Mouse (Mus musculus) CH12.LX (cell line): ENCODE measurements around the gene Cdhr5. TPM values are rescaled to one million over a fixed set of nuclear protein-coding genes. Genes with fewer than 3 reads are reported as not detected.

ENCODE experiments used
- DNase-seq: peaks from one replicate; pipeline ENCODE4 v3.0.0-alpha.2; 2013; ENCODE audit errors: extremely low read depth
- H3K27ac ChIP-seq: 2 replicates; pipeline ENCODE4 v1.5.1; 2012; ENCODE audit warnings: low read depth, mild to moderate bottlenecking, control low read depth, moderate library complexity; ENCODE audit not compliant: insufficient read depth
- H3K27me3 ChIP-seq: replicated peaks from 2 replicates; pipeline ENCODE3; 2012; ENCODE audit warnings: inconsistent platforms
- H3K36me3 ChIP-seq, 2 experiments: replicated peaks in 1 of 2; 2 replicates each; pipeline versions ENCODE3 to v1.6.1; 2012; ENCODE audit warnings: inconsistent platforms in 1 of 2, low read length in 1 of 2, mild to moderate bottlenecking in 1 of 2, mixed read lengths in 1 of 2, moderate library complexity in 1 of 2; ENCODE audit not compliant: control insufficient read depth in 1 of 2, insufficient read depth in 1 of 2
- H3K4me1 ChIP-seq, 2 experiments: 2 replicates each; pipeline ENCODE4 v1.6.1; 2012; ENCODE audit warnings: inconsistent platforms in 1 of 2, moderate library complexity in 1 of 2; ENCODE audit not compliant: insufficient read depth in 2 of 2, control insufficient read depth in 1 of 2
- H3K4me2 ChIP-seq: 2 replicates; pipeline ENCODE4 v1.6.1; 2012; ENCODE audit warnings: low read depth, mild to moderate bottlenecking, control low read depth; ENCODE audit not compliant: poor library complexity, insufficient read depth, severe bottlenecking
- H3K4me3 ChIP-seq, 3 experiments: fragments of 150-350 bp in 1 of 3; sonication (generic) in 1 of 3; replicated peaks in 1 of 3; 2 replicates each; pipeline versions ENCODE3 to v1.5.1; 2011 to 2012; ENCODE audit warnings: low read depth in 2 of 3, low read length in 2 of 3, mild to moderate bottlenecking in 2 of 3, moderate library complexity in 2 of 3, control low read depth in 1 of 3, improper control_type of control experiment in 1 of 3, inconsistent platforms in 1 of 3, mixed read lengths in 1 of 3; ENCODE audit not compliant: poor library complexity in 1 of 3
- H3K79me2 ChIP-seq: replicated peaks from 2 replicates; pipeline ENCODE4 v1.6.1; 2012; ENCODE audit warnings: mild to moderate bottlenecking, moderate library complexity; ENCODE audit not compliant: control insufficient read depth, poor library complexity, insufficient read depth, severe bottlenecking; ENCODE audit errors: extremely low read depth
- H3K9ac ChIP-seq: 2 replicates; pipeline ENCODE4 v1.6.1; 2012; ENCODE audit warnings: low read depth, mild to moderate bottlenecking, control low read depth, moderate library complexity; ENCODE audit not compliant: insufficient read depth
- H3K9me3 ChIP-seq: replicated peaks from 2 replicates; pipeline ENCODE3; 2012; ENCODE audit warnings: low read length, inconsistent platforms, mixed read lengths
- BHLHE40 ChIP-seq: IDR thresholded peaks from 2 replicates; pipeline ENCODE4 v1.6.1; 2011; ENCODE audit warnings: mild to moderate bottlenecking, low read depth, low read length, improper control_type of control experiment
- CHD1 ChIP-seq: IDR thresholded peaks from 2 replicates; pipeline ENCODE4 v1.6.1; 2012; ENCODE audit warnings: low read depth, low read length, improper control_type of control experiment, inconsistent platforms
- CHD2 ChIP-seq: IDR thresholded peaks from 2 replicates; pipeline ENCODE4 v1.6.1; 2011; ENCODE audit warnings: low read length, improper control_type of control experiment
- CTCF ChIP-seq, 2 experiments: IDR thresholded peaks in 1 of 2; conservative IDR thresholded peaks in 1 of 2; 2 replicates each; pipeline ENCODE4 v1.5.1; 2011 to 2012; ENCODE audit warnings: low read depth in 2 of 2, low read length in 2 of 2, improper control_type of control experiment in 1 of 2, inconsistent platforms in 1 of 2, mild to moderate bottlenecking in 1 of 2, moderate library complexity in 1 of 2
- E2F4 ChIP-seq: IDR thresholded peaks from 2 replicates; pipeline ENCODE4 v1.6.1; 2011; ENCODE audit warnings: low read depth, low read length, improper control_type of control experiment; ENCODE audit not compliant: insufficient replicate concordance
- ELF1 ChIP-seq: IDR thresholded peaks from 2 replicates; pipeline ENCODE4 v1.6.1; 2014; ENCODE audit warnings: low read depth, mild to moderate bottlenecking, inconsistent platforms, low read length, improper control_type of control experiment
- EP300 ChIP-seq: IDR thresholded peaks from 2 replicates; pipeline ENCODE4 v1.6.1; 2011; ENCODE audit warnings: low read length, improper control_type of control experiment
- ETS1 ChIP-seq: conservative IDR thresholded peaks from 2 replicates; pipeline ENCODE4 v1.6.1; 2012; ENCODE audit warnings: low read depth, mild to moderate bottlenecking, inconsistent platforms, low read length, improper control_type of control experiment, moderate library complexity
- GABPA ChIP-seq: IDR thresholded peaks from 2 replicates; pipeline ENCODE4 v1.6.1; 2012; ENCODE audit warnings: low read depth, low read length, improper control_type of control experiment, inconsistent platforms; ENCODE audit not compliant: insufficient replicate concordance
- HCFC1 ChIP-seq: IDR thresholded peaks from 2 replicates; pipeline ENCODE4 v1.6.1; 2012; ENCODE audit warnings: low read depth, mild to moderate bottlenecking, inconsistent platforms, low read length, improper control_type of control experiment
- IRF4 ChIP-seq: IDR thresholded peaks from 2 replicates; pipeline ENCODE4 v1.6.1; 2014; ENCODE audit warnings: low read depth, mild to moderate bottlenecking, inconsistent platforms, low read length, improper control_type of control experiment
- JUN ChIP-seq: IDR thresholded peaks from 2 replicates; pipeline ENCODE4 v1.6.1; 2011; ENCODE audit warnings: low read depth, mild to moderate bottlenecking, low read length, improper control_type of control experiment, moderate library complexity; ENCODE audit not compliant: insufficient read depth
- JUND ChIP-seq: conservative IDR thresholded peaks from 2 replicates; pipeline ENCODE4 v1.6.1; 2011; ENCODE audit warnings: low read depth, low read length, improper control_type of control experiment
- KAT2A ChIP-seq: IDR thresholded peaks from 2 replicates; pipeline ENCODE4 v1.6.1; 2012; ENCODE audit warnings: low read length, improper control_type of control experiment, inconsistent platforms; ENCODE audit not compliant: insufficient replicate concordance
- MAFK ChIP-seq: IDR thresholded peaks from 2 replicates; pipeline ENCODE4 v1.6.1; 2011; ENCODE audit warnings: low read length, improper control_type of control experiment; ENCODE audit not compliant: insufficient replicate concordance
- MAX ChIP-seq: IDR thresholded peaks from 2 replicates; pipeline ENCODE4 v1.6.1; 2011; ENCODE audit warnings: low read length, improper control_type of control experiment
- MAZ ChIP-seq: IDR thresholded peaks from 2 replicates; pipeline ENCODE4 v1.6.1; 2012; ENCODE audit warnings: low read depth, mild to moderate bottlenecking, inconsistent platforms, low read length, improper control_type of control experiment, moderate library complexity
- MEF2A ChIP-seq: IDR thresholded peaks from 2 replicates; pipeline ENCODE4 v1.6.1; 2014; ENCODE audit warnings: low read depth, mild to moderate bottlenecking, inconsistent platforms, low read length, improper control_type of control experiment, borderline replicate concordance
- MXI1 ChIP-seq: IDR thresholded peaks from 2 replicates; pipeline ENCODE4 v1.6.1; 2011; ENCODE audit warnings: mild to moderate bottlenecking, low read depth, low read length, improper control_type of control experiment
- MYC ChIP-seq: IDR thresholded peaks from 2 replicates; pipeline ENCODE4 v1.6.1; 2011; ENCODE audit warnings: low read depth, mild to moderate bottlenecking, improper control_type of control experiment, low read length
- NELFE ChIP-seq: IDR thresholded peaks from 2 replicates; pipeline ENCODE4 v1.6.1; 2011; ENCODE audit warnings: low read depth, low read length, improper control_type of control experiment
- NRF1 ChIP-seq: IDR thresholded peaks from 2 replicates; pipeline ENCODE4 v1.6.1; 2014; ENCODE audit warnings: low read depth, mild to moderate bottlenecking, inconsistent platforms, low read length, improper control_type of control experiment, moderate library complexity
- PAX5 ChIP-seq: IDR thresholded peaks from 2 replicates; pipeline ENCODE4 v1.6.1; 2012; ENCODE audit warnings: low read length, inconsistent platforms, mixed read lengths
- POLR2A ChIP-seq: IDR thresholded peaks from 2 replicates; pipeline ENCODE4 v1.6.1; 2011; ENCODE audit warnings: low read depth, mild to moderate bottlenecking, improper control_type of control experiment, low read length
- POLR2AphosphoS2 ChIP-seq: IDR thresholded peaks from 2 replicates; pipeline ENCODE4 v1.6.1; 2011; ENCODE audit warnings: low read depth, low read length, improper control_type of control experiment
- RAD21 ChIP-seq: IDR thresholded peaks from 2 replicates; pipeline ENCODE4 v1.6.1; 2011; ENCODE audit warnings: low read depth, mild to moderate bottlenecking, low read length, improper control_type of control experiment, moderate library complexity
- RCOR1 ChIP-seq: conservative IDR thresholded peaks from 2 replicates; pipeline ENCODE4 v1.6.1; 2012; ENCODE audit warnings: low read depth, mild to moderate bottlenecking, inconsistent platforms, low read length, improper control_type of control experiment
- SIN3A ChIP-seq: IDR thresholded peaks from 2 replicates; pipeline ENCODE4 v1.6.1; 2012; ENCODE audit warnings: low read length, improper control_type of control experiment, inconsistent platforms
- SMC3 ChIP-seq: IDR thresholded peaks from 2 replicates; pipeline ENCODE4 v1.6.1; 2011; ENCODE audit warnings: low read depth, low read length, improper control_type of control experiment
- TBP ChIP-seq: conservative IDR thresholded peaks from 2 replicates; pipeline ENCODE4 v1.6.1; 2011; ENCODE audit warnings: low read depth, low read length, improper control_type of control experiment
- TCF12 ChIP-seq: IDR thresholded peaks from 2 replicates; pipeline ENCODE4 v1.6.1; 2014; ENCODE audit warnings: low read depth, mild to moderate bottlenecking, inconsistent platforms, low read length, improper control_type of control experiment
- UBTF ChIP-seq: IDR thresholded peaks from 2 replicates; pipeline ENCODE4 v1.6.1; 2012; ENCODE audit warnings: low read depth, mild to moderate bottlenecking, inconsistent platforms, low read length, improper control_type of control experiment, moderate library complexity
- USF1 ChIP-seq: IDR thresholded peaks from 2 replicates; pipeline ENCODE4 v1.6.1; 2014; ENCODE audit warnings: low read depth, mild to moderate bottlenecking, inconsistent platforms, low read length, improper control_type of control experiment
- USF2 ChIP-seq: conservative IDR thresholded peaks from 2 replicates; pipeline ENCODE4 v1.6.1; 2011; ENCODE audit warnings: low read depth, low read length, improper control_type of control experiment
- ZC3H11A ChIP-seq: IDR thresholded peaks from 2 replicates; pipeline ENCODE4 v1.6.1; 2012; ENCODE audit warnings: low read depth, mild to moderate bottlenecking, inconsistent platforms, low read length, improper control_type of control experiment
- ZKSCAN1 ChIP-seq: IDR thresholded peaks from 2 replicates; pipeline ENCODE4 v1.6.1; 2012; ENCODE audit warnings: low read depth, inconsistent platforms, low read length, improper control_type of control experiment, borderline replicate concordance
- ZMIZ1 ChIP-seq: IDR thresholded peaks from 2 replicates; pipeline ENCODE4 v1.6.1; 2012; ENCODE audit warnings: low read depth, mild to moderate bottlenecking, inconsistent platforms, low read length, improper control_type of control experiment
- ZNF384 ChIP-seq: IDR thresholded peaks from 2 replicates; pipeline ENCODE4 v1.6.1; 2012; ENCODE audit warnings: low read depth, low read length, improper control_type of control experiment, inconsistent platforms
- dilution Hi-C: fragments of 300-500 bp; cut with MboI; formaldehyde crosslinking; loops from 2 replicates; pipeline ENCODE4 v1.14.3; 2020; ENCODE audit warnings: low sequenced_read_pairs; ENCODE audit not compliant: extremely low pct_unique_long_range_greater_than_20kb, extremely low pct_ligation_motif_present
- in situ Hi-C: fragments of 300-500 bp; cut with MboI; formaldehyde crosslinking; loops from 3 replicates; pipeline ENCODE4 v1.14.3; 2019; ENCODE audit warnings: low sequenced_read_pairs, low pct_ligation_motif_present, low pct_unique_long_range_greater_than_20kb, mixed read lengths
- polyA plus RNA-seq: library from polyadenylated mRNA; unstranded; fragments of >175 nt; gene quantifications from 2 replicates; pipeline ENCODE4 v1.2.1, GENCODE M21; 2012; ENCODE audit warnings: low read depth; ENCODE audit not compliant: insufficient read length
- total RNA-seq, 2 experiments: library from RNA; depleted of rRNA; stranded (reverse); fragments of 300-350 nt in 1 of 2; fragments of >200 nt in 1 of 2; gene quantifications; 2 replicates each; pipeline ENCODE4 v1.2.3; 2012 to 2014

Cdhr5 gene
- total and polyA plus RNA-seq, 3 experiments = 0.35 to 3.9 (median 1.9) TPM

- Histone ChIP-seq H3K27me3 (no peaks in the 10 kb centered on the region), H3K9ac (peak overlapping the region; percentile 58; the same call in 1 of the 2 replicates), H3K79me2 (no peaks in the 10 kb centered on the region), H3K4me1 (peaks cover 36 to 62% of the 10 kb centered on the region in 2 experiments), H3K36me3 (peaks cover 0 to 22% of the 10 kb centered on the region in 2 experiments), H3K4me3 (peak overlapping the region; percentile 30 to 42 (median 38)), H3K9me3 (no peaks in the 10 kb centered on the region), H3K4me2 (peak overlapping the region; percentile 53), H3K27ac (peak overlapping the region; percentile 93)
- in situ Hi-C loops = loop anchor here (5.0 kb wide), 1 partner anchor 42 kb away; no protein-coding TSS in a partner anchor
- dilution Hi-C loops = no loop called here
- DNase-seq = peak; percentile 87
- TF ChIP-seq ETS1 (peak; percentile 84), NRF1 (no peak), SMC3 (peak; percentile 22; the same call in 1 of the 2 replicates), NELFE (peak; percentile 28; the same call in 1 of the 2 replicates), ELF1 (peak; percentile 42), E2F4 (no peak), TBP (0 out of 2 replicates have a peak, but pooled peaks have one; percentile 46), CHD1 (peak; percentile 98), IRF4 (peak; percentile 81; the same call in 1 of the 2 replicates), POLR2A (0 out of 2 replicates have a peak, but pooled peaks have one; percentile 40), BHLHE40 (peak; percentile 80), MAX (peak; percentile 64), CTCF (conservative IDR thresholded peaks at IDR 0.05 in 1 of 2, IDR thresholded peaks at IDR 0.05 in 1 of 2; ENCODE audit: low read depth in 2 of 2, low read length in 2 of 2) (no peak), MAZ (peak; percentile 85), MAFK (peak; percentile 53; the same call in 1 of the 2 replicates), CHD2 (peak; percentile 70), USF1 (no peak), RAD21 (no peak; the same call in 1 of the 2 replicates), USF2 (no peak), ZC3H11A (no peak), POLR2AphosphoS2 (no peak), MYC (0 out of 2 replicates have a peak, but pooled peaks have one; percentile 66), JUND (peak; percentile 38; the same call in 1 of the 2 replicates), TCF12 (peak; percentile 93), PAX5 (no peak), JUN (peak; percentile 22; the same call in 1 of the 2 replicates), ZNF384 (peak; percentile 22; the same call in 1 of the 2 replicates), HCFC1 (peak; percentile 45; the same call in 1 of the 2 replicates), EP300 (peak; percentile 93), MEF2A (peak; percentile 84), GABPA (no peak), ZMIZ1 (no peak), ZKSCAN1 (no peak), KAT2A (0 out of 2 replicates have a peak, but pooled peaks have one; percentile 58), UBTF (0 out of 2 replicates have a peak, but pooled peaks have one; percentile 62), SIN3A (peak; percentile 87), MXI1 (peak; percentile 46; the same call in 1 of the 2 replicates), RCOR1 (peak; percentile 75)
Observed at GRCm38 (mm10) chr7:141275356-141275755, 1.2 kb downstream of the Cdhr5 start.
